Mouse (Mus musculus) CD4-positive, CD25-positive, alpha-beta regulatory T cell (primary cell): Measurements from ENCODE around the gene AW209491. TPM values are rescaled to one million over a fixed set of nuclear protein-coding genes. Genes with fewer than 3 reads are reported as not detected.

Experiments used
- polyA plus RNA-seq: library from polyadenylated mRNA; unstranded; fragments of 100-300 nt; shearing (Covaris generic); gene quantifications from one replicate; pipeline ENCODE4 v1.2.1, GENCODE M21; 2017

AW209491 gene
- polyA plus RNA-seq: 15.7 TPM

GRCm38 (mm10) chr13:14629726-14630641, at the start of gene AW209491:
Gene AW209491 (plus strand): TSS chr13:14630154.

GRCm38 (mm10) chr13:14612926-14613529, 16.9 kb upstream of the AW209491 start, which contains the start of the genes Mrpl32 and Psma2:
Gene Mrpl32 (minus strand): TSS chr13:14613165.
Gene Psma2 (plus strand): TSS chr13:14613240.

Other genes starting within 250 kb of the AW209491 start
- gene Hecw1, start 106.9 kb upstream of the AW209491 start, polyA plus RNA-seq: 0.12 TPM
- gene Mrpl32, start 17.0 kb upstream of the AW209491 start, polyA plus RNA-seq: 110 TPM
- 245 TPM for gene Psma2, start 16.9 kb upstream of the AW209491 start, polyA plus RNA-seq